Mouse (Mus musculus) olfactory bulb, adult 2 months (tissue): ENCODE data around the gene Begain.

ENCODE experiments used
- CTCF ChIP-seq: fragments of 200-500 bp; IDR thresholded peaks from 2 replicates; pipeline ENCODE4 v1.5.1; 2012; ENCODE audit warnings: low read depth, mild to moderate bottlenecking, low read length, moderate library complexity; ENCODE audit not compliant: insufficient read depth
- POLR2A ChIP-seq: fragments of 200-500 bp; IDR thresholded peaks from 2 replicates; pipeline ENCODE4 v1.6.1; 2012; ENCODE audit warnings: mild to moderate bottlenecking, low read depth, low read length, moderate library complexity; ENCODE audit not compliant: insufficient read depth

- TF ChIP-seq POLR2A (no peak), CTCF (no peak)
Observed at GRCm38 (mm10) chr12:109108911-109109310, 40.9 kb upstream of the Begain start.
